Mouse (Mus musculus) ES-E14 (cell line): ENCODE data around the gene Fam83f.

ENCODE experiments used
- HCFC1 ChIP-seq: IDR thresholded peaks from 2 replicates; pipeline ENCODE4 v1.6.1; 2012; ENCODE audit warnings: low read length, inconsistent platforms, borderline replicate concordance; ENCODE audit not compliant: insufficient read depth
- ZC3H11A ChIP-seq: IDR thresholded peaks from 2 replicates; pipeline ENCODE4 v1.6.1; 2012; ENCODE audit warnings: low read depth, mild to moderate bottlenecking, inconsistent platforms, low read length, borderline replicate concordance

GRCm38 (mm10) chr15:80735300-80735699, 63.7 kb downstream of the Fam83f start:
- TF ChIP-seq HCFC1 (no peak), ZC3H11A (no peak)
